Mouse (Mus musculus) forebrain, postnatal 0 days (tissue): ENCODE results near the gene Plekhh2. TPM values are rescaled to one million over a fixed set of nuclear protein-coding genes. Genes with fewer than 3 reads are reported as not detected.
A peak's percentile ranks its signal among the peaks of the same experiment; 100 is the strongest.

Source experiments
- ATAC-seq: fragments of 200-750 bp; cut with Nextera tagmentation; 2 replicates; pipeline ENCODE4 v1.8.0; 2017; ENCODE audit warnings: mild to moderate bottlenecking, moderate library complexity
- DNase-seq: peaks from one replicate; pipeline ENCODE4 v3.0.0-alpha.2; 2015
- H3K27ac ChIP-seq: fragments of 300-500 bp; sonication (generic); 2 replicates; pipeline ENCODE4 v1.5.1; 2014; ENCODE audit warnings: low read depth, mild to moderate bottlenecking, antibody characterized with exemption, low read length, moderate library complexity, mixed read lengths
- H3K27me3 ChIP-seq: fragments of 300-500 bp; sonication (generic); 2 replicates; pipeline ENCODE4 v1.6.1; 2014; ENCODE audit warnings: mild to moderate bottlenecking, low read length, mixed read lengths; ENCODE audit not compliant: insufficient read depth
- H3K36me3 ChIP-seq: fragments of 300-500 bp; sonication (generic); 2 replicates; pipeline ENCODE4 v1.6.1; 2014; ENCODE audit warnings: mild to moderate bottlenecking, moderate library complexity; ENCODE audit not compliant: insufficient read depth
- H3K4me1 ChIP-seq: fragments of 300-500 bp; sonication (generic); 2 replicates; pipeline ENCODE4 v1.6.1; 2014; ENCODE audit warnings: antibody characterized with exemption; ENCODE audit not compliant: insufficient read depth
- H3K4me2 ChIP-seq: fragments of 300-500 bp; sonication (generic); 2 replicates; pipeline ENCODE4 v1.6.1; 2014; ENCODE audit warnings: low read depth, mild to moderate bottlenecking, moderate library complexity
- H3K4me3 ChIP-seq: fragments of 300-500 bp; sonication (generic); 2 replicates; pipeline ENCODE4 v1.5.1; 2014; ENCODE audit warnings: low read depth, low read length, mixed read lengths
- H3K9ac ChIP-seq: fragments of 300-500 bp; sonication (generic); 2 replicates; pipeline ENCODE4 v1.6.1; 2014; ENCODE audit warnings: mild to moderate bottlenecking
- H3K9me3 ChIP-seq: fragments of 300-500 bp; sonication (generic); 2 replicates; pipeline ENCODE4 v1.6.1; 2016; ENCODE audit warnings: low read length
- CTCF ChIP-seq: sonication (generic); IDR thresholded peaks from 2 replicates; pipeline ENCODE4 v1.5.1; 2016; ENCODE audit warnings: antibody characterized with exemption, control low read depth, low read depth
- WGBS: fragments of 180-500 bp; shearing (Covaris S2); extraction: QIAGEN DNeasy Blood & Tissue Kit; methylation state at CpG from one replicate; pipeline ENCODE4 v1.1.7; 2014; 5-methylcytosine and 5-hydroxymethylcytosine counted together
- polyA plus RNA-seq: library from polyadenylated mRNA; unstranded; fragments of >200 nt; fragmentation: Nextera tagmentation; extraction: Ambion mirVana; gene quantifications from 2 replicates; pipeline ENCODE4 v1.2.1, GENCODE M21; 2015
- total RNA-seq: library from RNA; depleted of rRNA; stranded (reverse); fragments of >200 nt; gene quantifications from 2 replicates; pipeline ENCODE4 v1.2.3, GENCODE M21; 2014; rRNA removed

The Plekhh2 gene
- total RNA-seq = 2.4 and 3.1 TPM in 2 replicates
- 0.73 and 1.0 TPM in 2 replicates for polyA plus RNA-seq

GRCm38 (mm10) chr17:84511682-84512515 is at the start of gene Plekhh2:
Gene Plekhh2, plus strand, starts transcription at chr17:84511895.
- 4% methylated on average over 78 of the region's 79 CpGs for WGBS
- Histone ChIP-seq H3K4me3 (peak within 1 kb of the TSS; percentile 69), H3K27ac (0 out of 2 replicates have a peak within 1 kb of the TSS, but pooled peaks have one; percentile 21), H3K4me2 (peak within 1 kb of the TSS; percentile 98), H3K4me1 (no peaks in the 10 kb centered on the region; the same call in 1 of the 2 replicates), H3K36me3 (no peaks in the 10 kb centered on the region), H3K9ac (peak within 1 kb of the TSS; percentile 63), H3K27me3 (no peaks in the 10 kb centered on the region), H3K9me3 (no peaks in the 10 kb centered on the region)
- DNase-seq = peak; percentile 87
- ATAC-seq = peak; percentile 94
- peak; percentile 42 for TF ChIP-seq CTCF

GRCm38 (mm10) chr17:84465753-84466608 is 45.7 kb upstream of the Plekhh2 start, which contains the start of gene Thada:
Gene Thada, minus strand, starts transcription at chr17:84466205.
- peak within 1 kb of the TSS; percentile 80 for H3K4me3 ChIP-seq
- 0 out of 2 replicates have a peak, but pooled peaks cover 5% of the 10 kb centered on the region for H3K4me1 ChIP-seq
- no peaks in the 10 kb centered on the region for H3K27me3 ChIP-seq
- peak within 1 kb of the TSS; percentile 84 for H3K27ac ChIP-seq
- H3K36me3 ChIP-seq = no peaks in the 10 kb centered on the region
- WGBS = 2% methylated on average over 67 of the region's 67 CpGs
- H3K9me3 ChIP-seq = no peaks in the 10 kb centered on the region
- peak within 1 kb of the TSS; percentile 84 for H3K4me2 ChIP-seq
- DNase-seq (peak; percentile 99), ATAC-seq (peak; percentile 97)
- peak within 1 kb of the TSS; percentile 81 for H3K9ac ChIP-seq
- TF ChIP-seq CTCF = peak; percentile 45; the same call in 1 of the 2 replicates

- no peaks in the 10 kb centered on the region for H3K27me3 ChIP-seq
- WGBS = 52% methylated on average over 4 of the region's 4 CpGs
- no peak overlapping the region for H3K4me2 ChIP-seq
- peak; percentile 59 for DNase-seq
- no peak overlapping the region for H3K27ac ChIP-seq
- H3K9me3 ChIP-seq = no peaks in the 10 kb centered on the region
- peak; percentile 70 for TF ChIP-seq CTCF
- no peak overlapping the region for H3K4me3 ChIP-seq
- ATAC-seq = no peak
- no peaks in the 10 kb centered on the region for H3K4me1 ChIP-seq
- H3K36me3 ChIP-seq = no peaks in the 10 kb centered on the region
- no peak overlapping the region for H3K9ac ChIP-seq
Observed at GRCm38 (mm10) chr17:84474312-84474711, 37.4 kb upstream of the Plekhh2 start.

GRCm38 (mm10) chr17:84477176-84477575 is 34.5 kb upstream of the Plekhh2 start:
- H3K36me3 ChIP-seq = no peaks in the 10 kb centered on the region
- no peaks in the 10 kb centered on the region for H3K27me3 ChIP-seq
- no peak overlapping the region for H3K4me2 ChIP-seq
- ATAC-seq = no peak
- WGBS = 87% methylated on average over 5 of the region's 5 CpGs
- no peaks in the 10 kb centered on the region for H3K4me1 ChIP-seq
- no peaks in the 10 kb centered on the region for H3K9me3 ChIP-seq
- no peak overlapping the region for H3K9ac ChIP-seq
- DNase-seq = no peak
- H3K4me3 ChIP-seq = no peak overlapping the region
- H3K27ac ChIP-seq = no peak overlapping the region
- TF ChIP-seq CTCF = no peak

GRCm38 (mm10) chr17:84478276-84478675 is 33.4 kb upstream of the Plekhh2 start:
- H3K4me1 ChIP-seq = no peaks in the 10 kb centered on the region
- H3K4me3 ChIP-seq = no peak overlapping the region
- ATAC-seq (no peak), DNase-seq (no peak)
- H3K9ac ChIP-seq = no peak overlapping the region
- H3K36me3 ChIP-seq = no peaks in the 10 kb centered on the region
- no peaks in the 10 kb centered on the region for H3K27me3 ChIP-seq
- no peaks in the 10 kb centered on the region for H3K9me3 ChIP-seq
- 54% methylated on average over 4 of the region's 4 CpGs for WGBS
- TF ChIP-seq CTCF = no peak
- no peak overlapping the region for H3K27ac ChIP-seq
- H3K4me2 ChIP-seq = no peak overlapping the region

- H3K27ac ChIP-seq = no peak overlapping the region
- no peaks in the 10 kb centered on the region for H3K4me1 ChIP-seq
- ATAC-seq (peak; percentile 48; the same call in 1 of the 2 replicates), DNase-seq (peak; percentile 29)
- peak; percentile 66 for TF ChIP-seq CTCF
- no peak overlapping the region for H3K4me3 ChIP-seq
- no peak overlapping the region for H3K4me2 ChIP-seq
- no peaks in the 10 kb centered on the region for H3K36me3 ChIP-seq
- no peaks in the 10 kb centered on the region for H3K27me3 ChIP-seq
- no peaks in the 10 kb centered on the region for H3K9me3 ChIP-seq
- WGBS = 41% methylated on average over 15 of the region's 15 CpGs
- no peak overlapping the region for H3K9ac ChIP-seq
Observed at GRCm38 (mm10) chr17:84480464-84481355, 31.0 kb upstream of the Plekhh2 start.
